Mouse (Mus musculus) heart, postnatal 4 days (tissue): ENCODE results near the gene Myo1e. TPM values are rescaled to one million over a fixed set of nuclear protein-coding genes. Genes with fewer than 3 reads are reported as not detected.
A peak's percentile ranks its signal among the peaks of the same experiment; 100 is the strongest.

Experiments used
- DNase-seq: peaks from one replicate; pipeline ENCODE4 v3.0.0; 2021
- microRNA-seq, 2 experiments: library from miRNA; unstranded; fragments of <30 nt; microRNA quantifications; one replicate each; pipeline ENCODE4 v1.2.0; 2021 to 2022
- total RNA-seq, 2 experiments: library from RNA; stranded (reverse); gene quantifications; 2 replicates each; pipeline ENCODE4 v1.2.3; 2021

Gene Myo1e
- total RNA-seq, 2 experiments from 2014 or later = 23.6 to 27.6 TPM

DNA sequence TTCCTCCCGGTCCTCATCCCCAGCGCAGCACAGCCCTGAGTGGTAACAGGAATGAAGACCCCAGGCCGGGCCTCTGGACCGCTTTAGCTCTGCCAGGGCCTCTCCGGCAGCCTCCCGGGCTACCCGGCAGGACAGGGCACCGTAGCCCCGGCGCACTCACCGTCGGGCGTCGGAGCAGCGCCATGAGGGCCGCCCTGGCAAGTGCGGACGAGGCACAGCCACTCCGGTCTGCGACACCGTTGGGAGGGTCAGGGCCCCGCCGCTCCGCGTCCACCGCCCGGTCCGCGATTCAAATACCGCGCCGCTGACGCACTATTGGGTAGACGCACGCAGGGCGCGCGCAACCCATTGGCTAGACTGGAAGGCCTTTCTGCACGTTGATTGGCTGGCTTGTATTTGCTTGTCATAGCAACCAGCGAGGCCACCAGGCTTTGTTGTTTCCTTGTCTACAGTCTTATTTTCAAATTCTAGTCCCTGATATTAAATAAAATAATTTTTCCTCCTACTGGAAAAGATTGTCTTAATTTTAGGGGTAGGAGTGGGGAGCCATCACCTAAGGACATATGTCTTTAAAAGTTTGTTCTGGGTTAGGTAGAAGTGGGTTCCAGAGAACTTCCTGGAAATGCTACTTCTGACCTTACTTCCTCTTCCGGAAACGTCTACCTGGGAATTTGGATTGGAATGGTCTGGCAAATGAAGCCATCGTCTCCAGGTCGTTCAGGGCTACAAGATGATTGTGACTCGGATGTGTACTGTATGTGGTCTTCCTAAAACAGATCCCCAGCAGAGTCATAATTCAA is 214.3 kb downstream of the Myo1e start, which contains the start of gene Ccnb2:
Gene Ccnb2, minus strand, starts transcription at position 291 of the 800 bp plus-strand sequence.
- peak; percentile 90 for DNase-seq

DNA sequence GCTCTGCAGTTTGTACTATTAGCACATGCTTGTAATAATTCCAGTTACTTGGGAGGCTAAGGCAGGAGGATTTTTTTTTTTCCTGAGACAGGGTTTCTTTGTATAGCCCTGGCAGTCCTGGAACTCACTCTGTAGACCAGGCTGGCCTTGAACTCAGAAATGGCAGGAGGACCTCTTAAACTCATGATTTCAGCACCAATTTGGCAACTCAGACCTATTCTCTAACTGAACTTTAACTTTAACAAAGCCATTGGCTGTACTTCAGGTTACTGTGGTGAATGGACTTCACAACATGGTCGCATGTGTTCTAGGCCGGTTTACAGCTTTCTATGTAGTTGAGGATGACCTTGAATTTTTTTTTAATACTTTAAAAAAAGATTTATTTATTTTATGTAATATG is 215.5 kb downstream of the Myo1e start:
- DNase-seq = no peak

DNA sequence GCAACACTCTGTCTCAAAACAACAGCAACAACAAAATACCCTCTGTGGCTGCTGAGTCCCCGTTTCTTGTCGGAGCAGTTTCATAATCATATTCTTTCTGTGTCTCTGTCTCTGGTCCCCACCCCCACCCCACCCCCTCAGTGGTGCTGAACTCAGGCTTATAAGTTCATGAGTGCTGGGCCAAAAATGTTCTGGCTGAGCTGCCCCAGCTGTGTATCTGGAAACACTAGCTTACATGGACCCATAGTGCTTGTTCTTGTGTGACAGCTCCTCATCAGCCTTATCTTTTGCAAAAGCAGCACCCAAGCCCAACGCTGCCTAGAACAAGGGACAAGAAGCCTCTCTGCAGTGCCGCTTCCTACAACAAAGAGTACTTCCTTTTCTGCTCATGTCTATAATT is 232.8 kb downstream of the Myo1e start:
- DNase-seq = peak; percentile 39

DNA sequence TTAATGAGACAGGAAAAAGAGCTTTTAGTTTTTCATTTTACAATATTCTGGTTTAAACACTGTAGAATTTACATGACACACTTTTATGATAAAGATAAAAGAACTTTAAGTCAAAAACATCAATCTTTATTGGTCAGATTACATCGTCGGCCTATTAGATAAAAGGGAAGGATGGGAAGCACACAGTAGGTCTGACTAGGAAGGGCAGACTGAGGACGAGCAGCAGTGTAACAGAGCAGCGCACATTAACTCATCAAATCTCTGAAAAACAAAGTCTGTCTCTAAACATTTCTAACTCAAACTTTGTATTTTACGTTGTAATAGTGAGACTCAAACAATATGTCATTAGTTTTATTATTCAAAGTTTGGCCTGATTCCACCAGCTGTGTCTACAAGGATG is 241.9 kb downstream of the Myo1e start:
- no peak for DNase-seq

Small RNA genes lying within 50 kb of the gene (microRNA-seq; reads per million reads assigned to microRNA genes)
- 1.4 to 2.9 reads per million in 2 experiments for gene Mir5626

Other genes starting within 250 kb of the Myo1e start
- 100 to 1,000 TPM; 105 to 107 TPM for gene Bnip2, start 217.9 kb upstream of the Myo1e start, total RNA-seq
- 10 to 100 TPM; 88.0 to 93.6 TPM for gene Gtf2a2, start 194.8 kb upstream of the Myo1e start, total RNA-seq
- not detected for gene Gcnt3, start 169.3 kb upstream of the Myo1e start, total RNA-seq
- 10 to 100 TPM; 25.4 to 28.1 TPM for gene Fam81a, start 64.8 kb upstream of the Myo1e start, total RNA-seq
- 10 to 100 TPM; 57.9 to 70.6 TPM for gene Ccnb2, start 214.2 kb downstream of the Myo1e start, total RNA-seq